Mouse (Mus musculus): ENCODE results near the gene Gm10134.

Gm10134 gene

GRCm38 (mm10) chr2:28532938-28533771 lies 27.3 kb downstream of the Gm10134 start:
- DNase-seq (ENCODE audit: low read depth, low spot score), result peak; percentile 93

GRCm38 (mm10) chr2:28533901-28534435 lies 28.1 kb downstream of the Gm10134 start:
- no peak for DNase-seq (ENCODE audit: low read depth, low spot score)

- DNase-seq (ENCODE audit: low read depth, low spot score), result no peak
Observed at GRCm38 (mm10) chr2:28534436-28535262, 28.8 kb downstream of the Gm10134 start.

GRCm38 (mm10) chr2:28535263-28535540 lies 29.3 kb downstream of the Gm10134 start:
- no peak for DNase-seq (ENCODE audit: low read depth, low spot score)

- DNase-seq (ENCODE audit: low read depth, low spot score), result no peak
Observed at GRCm38 (mm10) chr2:28535650-28536049, 29.8 kb downstream of the Gm10134 start.

- peak; percentile 59 for DNase-seq (ENCODE audit: low read depth, low spot score)
Observed at GRCm38 (mm10) chr2:28536166-28536565, 30.3 kb downstream of the Gm10134 start.

GRCm38 (mm10) chr2:28536766-28537633 lies 31.1 kb downstream of the Gm10134 start:
- DNase-seq (ENCODE audit: low read depth, low spot score), result no peak

- peak; percentile 52 for DNase-seq (ENCODE audit: low read depth, low spot score)
Observed at GRCm38 (mm10) chr2:28537634-28537920, 31.7 kb downstream of the Gm10134 start.

GRCm38 (mm10) chr2:28537995-28538816 lies 32.3 kb downstream of the Gm10134 start:
- DNase-seq (ENCODE audit: low read depth, low spot score), result no peak

- DNase-seq (ENCODE audit: low read depth, low spot score), result no peak
Observed at GRCm38 (mm10) chr2:28538817-28539128, 32.9 kb downstream of the Gm10134 start.

- no peak for DNase-seq (ENCODE audit: low read depth, low spot score)
Observed at GRCm38 (mm10) chr2:28539206-28539605, 33.3 kb downstream of the Gm10134 start.

GRCm38 (mm10) chr2:28539949-28540348 lies 34.1 kb downstream of the Gm10134 start:
- DNase-seq (ENCODE audit: low read depth, low spot score), result peak; percentile 64

GRCm38 (mm10) chr2:28540587-28541227 lies 34.8 kb downstream of the Gm10134 start:
- DNase-seq (ENCODE audit: low read depth, low spot score), result no peak

GRCm38 (mm10) chr2:28543894-28544293 lies 38.0 kb downstream of the Gm10134 start:
- DNase-seq (ENCODE audit: low read depth, low spot score), result no peak

GRCm38 (mm10) chr2:28545976-28546375 lies 40.1 kb downstream of the Gm10134 start:
- DNase-seq (ENCODE audit: low read depth, low spot score), result peak; percentile 28

GRCm38 (mm10) chr2:28546560-28546959 lies 40.7 kb downstream of the Gm10134 start:
- no peak for DNase-seq (ENCODE audit: low read depth, low spot score)

- peak; percentile 93 for DNase-seq (ENCODE audit: low read depth, low spot score)
Observed at GRCm38 (mm10) chr2:28547237-28548172, 41.6 kb downstream of the Gm10134 start.

GRCm38 (mm10) chr2:28549157-28549556 lies 43.3 kb downstream of the Gm10134 start:
- DNase-seq (ENCODE audit: low read depth, low spot score), result no peak

GRCm38 (mm10) chr2:28552301-28552700 lies 46.4 kb downstream of the Gm10134 start:
- no peak for DNase-seq (ENCODE audit: low read depth, low spot score)

All from CD4-positive, CD25-positive, alpha-beta regulatory T cell, adult 2 months (primary cell).